Mouse (Mus musculus) urinary bladder, postnatal 36 days (tissue): ENCODE results near the gene Arid1b.
A peak's percentile ranks its signal among the peaks of the same experiment; 100 is the strongest.

Source experiments
- DNase-seq, 2 experiments: peaks; one replicate each; pipeline ENCODE4 v3.0.0; 2022; ENCODE audit warnings: low spot score in 2 of 2, mixed read lengths in 1 of 2

Gene Arid1b

GRCm38 (mm10) chr17:5246688-5247087, 252.6 kb downstream of the Arid1b start:
- DNase-seq: no peak

GRCm38 (mm10) chr17:5247247-5247646, 253.1 kb downstream of the Arid1b start:
- DNase-seq: no peak

GRCm38 (mm10) chr17:5247737-5248136, 253.6 kb downstream of the Arid1b start:
- DNase-seq: no peak

DNA sequence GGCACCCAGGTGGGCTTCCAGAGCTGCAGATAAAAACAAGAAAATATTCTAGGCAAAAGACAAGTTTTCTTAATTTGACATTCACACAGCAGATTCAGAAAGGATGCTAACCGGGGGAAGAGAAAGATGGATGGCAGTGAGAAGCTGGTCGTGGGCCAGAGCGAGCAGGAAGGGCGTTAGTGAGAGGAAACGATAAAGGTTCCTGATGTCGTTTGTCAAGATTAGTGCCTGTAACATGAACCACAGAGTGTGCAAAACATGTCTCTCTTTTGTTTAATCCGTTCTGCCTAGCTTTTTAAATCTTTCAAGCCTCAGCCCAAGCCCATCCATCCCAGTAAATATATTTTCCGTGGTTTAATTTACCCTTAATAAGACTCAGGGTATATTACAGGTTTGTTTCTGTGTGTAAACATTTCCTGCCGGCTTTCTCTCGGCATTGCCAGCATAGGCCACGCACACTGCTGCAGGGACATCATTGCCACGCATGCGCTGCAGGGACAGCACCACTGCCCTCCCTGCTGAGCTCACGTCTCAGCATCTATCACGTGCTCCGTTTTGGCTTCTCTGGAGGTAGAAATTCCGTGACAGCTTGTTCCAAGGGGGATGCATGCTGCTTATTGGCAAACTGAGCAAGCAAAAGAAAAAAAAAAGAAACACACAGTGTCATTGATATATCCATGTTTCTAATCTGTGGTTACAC, 255.0 kb downstream of the Arid1b start:
- no peak for DNase-seq

DNA sequence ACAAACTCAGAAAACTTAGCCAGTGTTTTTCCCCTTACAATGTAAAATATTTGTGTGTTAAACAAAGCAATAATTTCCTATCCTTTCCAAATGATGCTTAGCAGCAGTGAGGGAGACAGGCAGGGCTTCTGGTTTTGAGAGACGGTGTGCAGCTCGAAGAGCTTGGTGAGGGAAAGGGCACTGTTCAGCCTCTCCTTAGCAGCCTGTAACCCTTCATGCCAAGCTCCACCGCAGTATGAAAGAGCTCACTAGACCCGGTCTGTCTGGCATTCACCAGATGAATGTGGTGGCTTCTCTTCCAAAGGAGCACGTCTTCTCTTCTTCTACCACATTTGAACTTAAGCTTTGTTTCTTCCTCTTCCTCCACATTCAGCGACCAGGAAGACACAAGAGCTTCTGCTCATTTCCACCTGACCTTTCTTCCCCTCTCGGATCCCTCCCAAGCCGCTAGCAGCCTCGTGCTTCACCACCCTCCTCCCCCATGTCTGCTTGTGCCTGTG, 255.6 kb downstream of the Arid1b start:
- DNase-seq: no peak

GRCm38 (mm10) chr17:5252436-5252835, 258.3 kb downstream of the Arid1b start:
- peak; percentile 63 to 73 for DNase-seq

GRCm38 (mm10) chr17:5254717-5255617, 260.8 kb downstream of the Arid1b start:
- no peak for DNase-seq

DNA sequence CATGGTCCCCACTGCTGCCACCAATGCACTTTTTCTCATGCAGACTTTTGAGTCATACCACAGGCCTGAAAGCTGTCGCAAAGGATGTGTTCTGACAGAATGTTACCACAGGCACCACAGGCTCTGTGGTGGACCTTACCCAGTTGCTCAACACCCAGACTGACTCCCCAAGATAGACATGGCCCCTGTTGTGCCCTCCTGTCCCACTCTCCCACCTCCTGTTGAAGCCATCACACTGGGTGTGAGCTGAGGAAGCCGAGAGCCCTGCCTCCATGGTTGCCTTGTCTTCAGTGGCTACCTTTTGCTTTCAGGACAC, 261.4 kb downstream of the Arid1b start:
- DNase-seq: no peak

DNA sequence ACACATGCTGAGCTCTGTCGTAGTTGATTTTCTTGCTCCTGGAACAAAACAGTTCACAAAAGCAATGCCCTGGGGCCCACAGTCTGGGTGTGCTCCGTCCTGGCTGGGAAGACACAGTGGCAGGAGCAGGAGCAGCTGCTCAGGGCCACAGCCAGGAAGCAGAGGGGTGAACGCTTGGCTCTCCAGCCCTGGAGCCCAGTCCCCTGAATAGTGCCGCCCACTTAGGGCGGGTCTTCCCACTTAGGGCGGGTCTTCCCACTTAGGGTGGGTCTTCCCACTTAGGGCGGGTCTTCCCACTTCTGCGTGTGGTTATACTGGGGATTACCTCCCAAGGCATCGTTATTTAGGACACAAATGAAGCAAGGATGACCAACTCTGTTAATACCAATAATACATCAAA, 264.8 kb downstream of the Arid1b start:
- DNase-seq: no peak

DNA sequence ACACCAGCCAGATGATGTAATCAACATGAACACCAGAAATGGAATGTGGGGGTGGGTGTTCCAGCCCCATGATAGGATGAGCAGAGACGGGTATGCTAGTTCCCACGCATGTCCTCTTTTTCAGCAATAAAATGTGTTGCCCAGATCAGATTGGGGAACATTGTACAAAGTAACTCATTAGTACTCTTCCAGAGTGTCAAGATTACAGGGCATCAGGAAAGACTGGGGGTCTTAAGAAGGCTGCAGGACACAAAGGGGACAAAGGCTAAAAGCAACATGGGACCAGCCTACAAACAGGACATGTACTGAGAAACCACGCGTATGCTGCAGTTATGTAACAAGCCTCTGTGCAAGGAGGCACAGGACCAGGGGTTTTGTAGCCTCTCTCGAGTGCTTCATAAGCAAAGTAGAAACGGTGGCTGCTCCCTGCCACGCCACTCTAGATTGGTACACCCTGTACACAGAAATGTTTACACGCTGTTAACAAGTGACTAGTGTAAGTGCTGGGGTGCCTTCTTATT, 267.1 kb downstream of the Arid1b start:
- no peak for DNase-seq

DNA sequence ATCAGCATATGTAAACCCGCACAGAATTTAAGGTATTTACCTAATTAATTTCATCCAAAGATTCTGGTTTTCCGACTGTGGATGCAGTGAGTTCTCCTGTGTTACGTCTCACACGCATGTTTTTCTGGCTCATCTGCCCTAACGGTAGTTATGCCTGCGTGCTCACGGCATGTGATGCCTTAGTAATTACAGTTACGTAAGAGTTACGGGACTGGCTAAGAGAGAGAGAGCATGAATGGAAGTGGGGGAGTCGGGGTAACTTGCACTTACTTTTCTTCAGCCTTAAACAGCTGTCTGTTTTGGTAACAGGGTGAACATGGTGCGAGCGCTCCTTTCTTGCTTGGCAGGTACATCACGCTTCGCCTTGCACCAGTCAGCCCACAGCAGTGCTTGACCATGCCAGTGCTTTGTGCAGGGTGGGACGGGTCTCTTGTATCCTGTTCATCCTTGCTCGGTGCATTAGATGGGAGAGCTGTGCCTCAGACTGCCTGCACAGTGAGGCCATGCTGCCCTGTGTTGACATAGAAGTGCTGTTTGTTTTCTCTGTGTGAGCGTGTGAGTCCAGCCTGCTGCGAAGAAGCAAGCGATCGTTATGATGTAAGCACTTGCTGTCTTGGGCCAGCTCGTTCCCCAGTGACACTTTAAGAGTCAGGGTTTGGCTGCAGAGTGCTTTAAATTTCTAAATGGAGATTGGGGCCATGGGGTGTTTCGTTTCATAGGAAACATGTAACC, 267.9 kb downstream of the Arid1b start:
- DNase-seq: peak in 1 of 2 experiments; percentile 40

GRCm38 (mm10) chr17:5262788-5263187, 268.7 kb downstream of the Arid1b start:
- DNase-seq: no peak

DNA sequence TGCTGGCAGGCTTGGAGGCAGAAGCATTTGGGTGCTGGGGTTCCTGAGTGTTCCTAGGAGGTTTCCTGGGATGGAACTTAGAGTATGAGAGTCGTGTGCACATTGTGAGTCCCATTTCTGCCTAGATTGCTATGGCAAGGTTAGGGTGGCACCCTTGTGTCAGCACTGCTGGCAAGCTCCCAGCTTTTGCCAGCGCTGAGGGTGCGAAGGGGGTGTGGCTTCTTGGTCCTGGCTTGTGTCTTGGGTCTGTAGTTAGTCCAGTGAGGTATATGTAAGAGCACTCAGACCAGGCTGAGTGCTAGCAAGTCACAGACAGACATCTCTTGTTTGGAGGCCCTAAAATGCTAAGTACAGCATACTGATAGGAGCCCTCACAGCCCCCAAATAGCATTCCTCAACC, 270.7 kb downstream of the Arid1b start:
- no peak for DNase-seq

GRCm38 (mm10) chr17:5265615-5266014, 271.5 kb downstream of the Arid1b start:
- DNase-seq: no peak

DNA sequence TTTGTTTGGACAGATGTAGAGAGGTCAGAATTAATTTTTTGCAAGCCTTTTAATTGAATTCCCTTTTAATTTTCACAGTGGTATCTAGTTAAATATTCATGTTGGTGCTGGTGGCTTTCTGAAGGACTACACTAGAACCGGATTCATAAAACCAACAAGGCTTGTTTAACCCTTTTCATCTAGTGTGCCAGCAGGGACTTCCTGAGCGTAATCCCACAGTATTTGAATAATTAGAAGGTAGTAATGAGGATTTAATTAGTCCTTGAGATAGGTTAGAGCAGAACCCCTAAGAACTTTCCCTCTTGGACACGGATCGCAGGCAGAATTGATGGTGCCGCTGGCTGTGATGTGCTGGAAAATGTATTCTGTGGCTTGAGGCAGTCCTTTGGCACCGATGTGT, 273.6 kb downstream of the Arid1b start:
- no peak for DNase-seq

- no peak for DNase-seq
These were observed 275.2 kb downstream of the Arid1b start for GRCm38 (mm10) chr17:5269302-5269701.

GRCm38 (mm10) chr17:5269774-5270173, 275.6 kb downstream of the Arid1b start:
- DNase-seq: no peak

DNA sequence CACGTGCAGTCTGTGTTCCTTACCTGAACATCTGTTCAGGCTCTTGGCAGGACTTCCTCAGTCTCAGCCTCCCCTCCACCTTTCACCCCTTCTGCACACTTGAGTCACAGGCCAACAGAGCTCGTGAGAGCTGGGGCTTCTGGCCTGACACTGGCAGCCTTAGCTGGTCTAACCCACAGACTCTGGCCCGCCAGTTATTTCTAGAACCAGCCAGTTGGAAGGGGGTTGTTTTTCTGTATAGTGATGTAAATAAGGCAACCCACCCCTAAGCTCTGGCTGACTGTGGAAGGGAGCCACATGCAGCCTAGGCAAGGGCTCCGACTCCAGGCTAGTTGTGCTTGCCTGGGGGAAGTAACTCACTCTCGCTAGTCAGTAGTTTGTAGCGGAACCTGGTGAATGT, 276.7 kb downstream of the Arid1b start:
- DNase-seq: no peak

- no peak for DNase-seq
These were observed 279.0 kb downstream of the Arid1b start for GRCm38 (mm10) chr17:5273118-5273517.

DNA sequence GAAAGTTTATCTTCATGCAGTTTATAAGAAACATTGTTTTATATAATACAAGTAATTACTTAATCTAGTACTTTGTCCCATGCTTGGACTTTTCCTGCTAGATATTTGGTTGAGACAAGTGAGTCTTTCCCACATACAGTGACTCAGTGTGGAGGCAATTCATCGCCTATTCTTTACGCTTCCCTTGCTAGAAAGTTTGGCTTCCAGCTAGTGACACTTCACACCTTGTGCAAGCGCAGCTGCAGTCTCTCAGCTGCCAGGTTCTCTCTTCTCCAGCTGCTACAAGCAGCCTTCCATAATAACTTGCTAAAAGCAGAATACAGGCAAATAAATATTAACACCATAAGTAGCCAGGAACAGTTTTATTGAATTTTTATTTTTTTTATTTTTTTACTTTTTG, 279.6 kb downstream of the Arid1b start:
- DNase-seq: no peak

- no peak for DNase-seq
These were observed 280.3 kb downstream of the Arid1b start for GRCm38 (mm10) chr17:5274429-5274828.

DNA sequence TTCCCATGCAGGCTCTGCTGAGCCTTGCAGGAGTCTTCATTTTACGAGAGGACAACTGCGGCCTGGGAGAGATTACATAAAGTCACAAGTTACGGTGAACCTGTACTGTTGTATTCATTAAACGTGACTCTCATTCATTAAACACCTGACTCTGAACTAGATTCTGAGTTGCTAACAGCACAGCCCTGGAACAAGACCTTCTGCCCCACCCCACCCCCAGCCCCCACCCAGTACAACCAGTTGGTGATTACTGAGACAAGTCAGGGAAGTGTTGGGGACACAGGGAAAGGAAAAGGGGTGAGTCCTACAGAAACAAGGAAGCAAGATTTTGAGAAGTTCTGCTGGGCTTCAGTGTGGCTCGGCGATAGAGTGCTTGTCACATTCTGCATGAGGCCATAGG, 281.6 kb downstream of the Arid1b start:
- no peak for DNase-seq
